Comparison of ENCODE assay signal across 26 mouse cellular contexts in the genomic region with DNA sequence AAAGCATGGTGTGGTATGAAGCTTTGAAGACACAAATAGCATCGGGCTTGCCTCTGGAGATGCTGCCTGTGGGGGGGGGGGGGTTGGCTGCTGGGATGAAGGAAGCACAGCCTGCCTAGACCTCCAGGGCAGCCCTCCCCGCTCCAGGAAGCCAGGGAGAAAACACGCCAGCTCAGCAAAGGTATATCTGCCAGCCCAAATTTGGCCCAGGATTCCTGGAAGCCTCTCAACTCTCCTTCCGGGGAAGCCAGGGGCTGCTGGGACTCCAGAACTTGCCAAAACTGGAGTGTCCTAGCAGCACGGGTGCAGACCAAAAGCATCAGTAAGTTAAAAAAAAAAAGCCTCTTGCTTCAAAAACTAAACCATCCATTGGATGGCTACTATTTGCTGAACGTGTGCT. TPM values are rescaled to one million over a fixed set of nuclear protein-coding genes. Genes with fewer than 3 reads are reported as not detected.
A peak's percentile ranks its signal among the peaks of the same experiment; 100 is the strongest.
DNase-seq lines count a peak whose midpoint lies in the region; ATAC-seq lines count a peak whose summit lies in the region.
"Had no signal": no experiment of that assay in that cellular context is flagged by ENCODE, and none has a peak within 500 bp of the region (broad histone marks: within the 10 kb centered on the region; RNA-seq: fewer than 3 reads in every experiment).

No protein-coding gene starts in this region.

- no peaks in the 10 kb centered on the region for H3K4me1 ChIP-seq in heart, embryonic 12.5 days (replicated peaks)
- H3K4me1 ChIP-seq: embryonic facial prominence, embryonic 15.5 days; heart, embryonic 10.5 days; heart, embryonic 15.5 days; hindbrain, embryonic 10.5 days had no signal

- H3K9ac ChIP-seq in heart, embryonic 12.5 days, result no peak overlapping the region
- H3K9ac ChIP-seq: embryonic facial prominence, embryonic 15.5 days; heart, embryonic 15.5 days; hindbrain, embryonic 14.5 days had no signal

- ATAC-seq in frontal cortex, adult (ENCODE audit: low TSS enrichment), result peak; percentile 44; the same call in 1 of the 2 replicates
- ATAC-seq in heart, embryonic 12.5 days (ENCODE audit: insufficient number of reproducible peaks, low FRiP score), result no peak
- ATAC-seq: activated CD4-positive, CD25-positive, alpha-beta regulatory T cell, adult 4 months; forebrain, embryonic 14.5 days; intestine, embryonic 16.5 days; Patski had no signal

- 74% methylated on average over 6 of the region's 6 CpGs for WGBS in heart, embryonic 12.5 days

- no peak overlapping the region for H3K27ac ChIP-seq in heart, embryonic 12.5 days (ENCODE audit: poor library complexity, severe bottlenecking)
- H3K27ac ChIP-seq: embryonic facial prominence, embryonic 15.5 days; forebrain, embryonic 10.5 days; heart, embryonic 10.5 days; heart, embryonic 15.5 days; hindbrain, embryonic 10.5 days; hindbrain, embryonic 14.5 days had no signal

- H3K27me3 ChIP-seq in heart, embryonic 12.5 days (replicated peaks), result peaks cover 12% of the 10 kb centered on the region; the same call in 1 of the 2 replicates
- H3K27me3 ChIP-seq: embryonic facial prominence, embryonic 15.5 days; heart, embryonic 15.5 days had no signal

- no peak overlapping the region for H3K4me3 ChIP-seq in heart, embryonic 12.5 days
- H3K4me3 ChIP-seq: embryonic facial prominence, embryonic 15.5 days; erythroblast, embryonic 14.5 days; forebrain, embryonic 10.5 days; heart, embryonic 10.5 days; heart, embryonic 15.5 days; hindbrain, embryonic 10.5 days had no signal

- DNase-seq in frontal cortex, postnatal 36 days (ENCODE audit: low spot score in 2 of 2), result no peak
- DNase-seq in cerebellum, adult 18-20 months, result peak; percentile 88 to 92
- peak; percentile 94 for DNase-seq in cerebellum, adult 9-11 months
- peak; percentile 85 to 86 for DNase-seq in cerebellum, postnatal 36 days
- DNase-seq in thymus, postnatal 4 days, result no peak
- no peak for DNase-seq in c-Kit-positive CD71-positive TER-119-positive erythroid progenitor cells, embryonic 14.5 days (ENCODE audit: low spot score)
- DNase-seq: adrenal gland, postnatal 14 days; embryo, embryonic 11 days; gastrocnemius, postnatal 10 days; heart, postnatal 14 days; kidney, adult 8-10 months had no signal

- H3K36me3 ChIP-seq in heart, embryonic 12.5 days, result no peaks in the 10 kb centered on the region
- H3K36me3 ChIP-seq: embryonic facial prominence, embryonic 15.5 days; forebrain, embryonic 10.5 days; heart, embryonic 10.5 days; heart, embryonic 15.5 days; hindbrain, embryonic 10.5 days had no signal

- no peaks in the 10 kb centered on the region for H3K9me3 ChIP-seq in heart, embryonic 12.5 days (replicated peaks)
- H3K9me3 ChIP-seq: embryonic facial prominence, embryonic 15.5 days; forebrain, embryonic 10.5 days; heart, embryonic 10.5 days; heart, embryonic 15.5 days; hindbrain, embryonic 10.5 days had no signal

- no peak overlapping the region for H3K4me2 ChIP-seq in heart, embryonic 12.5 days
- H3K4me2 ChIP-seq: embryonic facial prominence, embryonic 15.5 days; heart, embryonic 15.5 days; hindbrain, embryonic 14.5 days had no signal

RNA-seq across cellular contexts. Expression of gene Rph3a, which starts 37.6 kb away (rescaled TPM):
- not detected in 2 replicates for polyA plus RNA-seq in heart, embryonic 12.5 days (2016; fragmentation: Nextera tagmentation; extraction: Ambion mirVana)
- polyA plus RNA-seq: activated CD4-positive, CD25-positive, alpha-beta regulatory T cell, adult 4 months; C2C12; erythroblast, embryonic 14.5 days; heart, embryonic 10.5 days; heart, embryonic 15.5 days; Patski had no signal

RNA-seq across cellular contexts. Expression of gene Oas1d, which starts 57.9 kb away (rescaled TPM):
- not detected in 2 replicates for polyA plus RNA-seq in heart, embryonic 12.5 days (2016; fragmentation: Nextera tagmentation; extraction: Ambion mirVana)
- polyA plus RNA-seq: C2C12; embryonic facial prominence, embryonic 11.5 days; embryonic facial prominence, embryonic 15.5 days; erythroblast, embryonic 14.5 days; forebrain, embryonic 10.5 days; heart, embryonic 10.5 days; heart, embryonic 15.5 days; hindbrain, embryonic 10.5 days; hindbrain, embryonic 14.5 days; intestine, embryonic 16.5 days; Patski had no signal

Comparison
In these comparisons a context has a peak if more than half of its experiments do, and no peak if none do; other contexts are left out.
1. DNase-seq: peak in cerebellum, adult 18-20 months (2 of 2), cerebellum, adult 9-11 months (single experiment) and cerebellum, postnatal 36 days (2 of 2); none in frontal cortex, postnatal 36 days (0 of 2), thymus, postnatal 4 days (single experiment) and c-Kit-positive CD71-positive TER-119-positive erythroid progenitor cells, embryonic 14.5 days (single experiment).